Mouse (Mus musculus) inflammation-experienced regulatory T-cells (primary cell): ENCODE results near the gene Grik3. TPM values are rescaled to one million over a fixed set of nuclear protein-coding genes. Genes with fewer than 3 reads are reported as not detected.

Source experiments
- polyA plus RNA-seq, 2 experiments: library from polyadenylated mRNA; unstranded; fragments of 100-300 nt; shearing (Covaris generic); gene quantifications; one replicate each; pipeline ENCODE4 v1.2.1; 2017

Gene Grik3
- under 1 TPM; 0.02 to 0.16 TPM for polyA plus RNA-seq

GRCm38 (mm10) chr4:125490661-125491504 lies at the start of gene Grik3:
Gene Grik3, plus strand, starts transcription at chr4:125490700.

